Mouse (Mus musculus) lung, adult 2 months (tissue): ENCODE data around the gene Atg16l1. TPM values are rescaled to one million over a fixed set of nuclear protein-coding genes. Genes with fewer than 3 reads are reported as not detected.

ENCODE experiments used
- DNase-seq: peaks from one replicate; pipeline ENCODE4 v3.0.0; 2022
- H3K4me1 ChIP-seq: fragments of 200-500 bp; 2 replicates; pipeline ENCODE4 v1.6.1; 2011; ENCODE audit warnings: low read length; ENCODE audit not compliant: control insufficient read depth, insufficient read depth
- H3K4me3 ChIP-seq: fragments of 200-500 bp; replicated peaks from 2 replicates; pipeline ENCODE3; 2011; ENCODE audit warnings: low read depth, mild to moderate bottlenecking, control low read depth, low read length; ENCODE audit errors: extremely low read depth
- CTCF ChIP-seq: fragments of 200-500 bp; IDR thresholded peaks from 2 replicates; pipeline ENCODE4 v1.5.1; 2011; ENCODE audit warnings: mild to moderate bottlenecking, low read length, control low read depth; ENCODE audit not compliant: insufficient read depth
- POLR2A ChIP-seq: fragments of 200-500 bp; IDR thresholded peaks from 2 replicates; pipeline ENCODE4 v1.6.1; 2011; ENCODE audit warnings: low read depth, mild to moderate bottlenecking, control low read depth, low read length, borderline replicate concordance; ENCODE audit errors: extremely low read depth
- WGBS: fragments of 180-500 bp; shearing (Covaris S2); methylation state at CpG from one replicate; pipeline ENCODE4 v1.1.7; 2018; 5-methylcytosine and 5-hydroxymethylcytosine counted together
- polyA plus RNA-seq: library from polyadenylated mRNA; depleted of rRNA; stranded (reverse); fragments of >200 nt; gene quantifications from 2 replicates; pipeline ENCODE4 v1.2.3, GENCODE M21; 2012

Gene Atg16l1
- polyA plus RNA-seq, 1 experiment, result 22.8 TPM

DNA sequence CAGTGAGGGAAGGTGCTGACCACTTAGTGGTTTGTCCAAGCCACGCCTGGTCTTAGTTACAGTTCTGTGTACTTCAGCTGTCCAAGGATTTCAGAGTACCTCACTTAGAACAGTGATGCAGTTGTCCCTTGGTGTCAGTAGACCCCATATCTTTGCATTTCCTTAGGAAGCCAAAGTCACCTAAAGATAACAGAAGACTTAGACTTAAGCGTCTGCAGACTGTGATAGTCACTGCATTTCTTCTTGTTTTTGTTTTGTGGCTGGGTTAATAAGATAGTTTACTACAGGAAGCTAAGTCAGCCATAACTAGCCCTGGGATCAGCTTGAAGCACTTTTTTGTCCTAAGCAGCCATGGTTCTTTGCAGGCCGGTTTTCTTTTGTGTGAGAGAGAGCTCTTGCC is 14.8 kb downstream of the Atg16l1 start:
- 92% methylated on average over 3 of the region's 3 CpGs for WGBS
- H3K4me3 ChIP-seq, result no peak overlapping the region
- TF ChIP-seq POLR2A (no peak), CTCF (no peak)
- H3K4me1 ChIP-seq, result no peaks in the 10 kb centered on the region
- no peak for DNase-seq

DNA sequence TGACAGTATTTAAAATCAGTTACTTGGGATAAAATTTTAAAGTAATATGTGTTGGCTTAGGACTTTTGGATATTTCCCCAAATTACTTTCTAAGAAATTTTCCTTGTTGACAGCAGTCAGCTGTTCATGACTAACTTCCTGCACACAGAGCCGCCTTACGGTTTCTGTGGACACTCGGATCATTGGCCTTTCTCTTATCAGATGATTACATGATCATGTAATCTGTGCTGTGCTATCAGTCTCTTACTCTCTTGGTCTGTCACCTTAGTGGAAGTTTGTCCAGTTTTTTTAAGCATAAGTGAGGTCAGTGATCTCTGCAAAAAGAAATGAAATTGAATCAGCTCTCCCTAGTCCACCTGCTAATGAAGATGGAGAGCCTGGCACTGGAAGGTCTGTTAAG is 16.1 kb downstream of the Atg16l1 start:
- Histone ChIP-seq H3K4me1 (no peaks in the 10 kb centered on the region), H3K4me3 (no peak overlapping the region)
- 91% methylated on average over 3 of the region's 3 CpGs for WGBS
- no peak for DNase-seq
- TF ChIP-seq POLR2A (no peak), CTCF (no peak)

DNA sequence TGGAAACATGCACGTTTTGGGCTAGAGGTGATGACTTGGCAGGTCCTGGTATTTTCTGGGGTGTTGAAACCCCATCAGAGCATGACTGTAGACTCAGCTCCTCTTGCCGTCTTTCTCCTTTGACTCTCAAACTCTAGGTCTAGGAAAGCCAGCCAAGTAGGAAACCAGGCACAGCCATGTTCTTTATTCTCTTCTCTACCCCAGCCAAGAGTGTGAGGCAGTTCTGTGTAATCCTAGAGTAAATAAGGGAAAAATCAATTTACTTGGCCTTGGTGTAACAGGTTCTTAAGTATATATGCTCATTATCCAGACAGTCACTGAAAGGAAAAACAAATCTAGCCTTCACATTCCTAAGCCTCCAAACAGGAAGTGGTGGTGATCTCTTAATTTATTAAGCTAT is 17.7 kb downstream of the Atg16l1 start:
- 55% methylated on average over 2 of the region's 2 CpGs for WGBS
- Histone ChIP-seq H3K4me3 (no peak overlapping the region), H3K4me1 (no peaks in the 10 kb centered on the region)
- no peak for TF ChIP-seq POLR2A
- TF ChIP-seq CTCF, result no peak
- no peak for DNase-seq

DNA sequence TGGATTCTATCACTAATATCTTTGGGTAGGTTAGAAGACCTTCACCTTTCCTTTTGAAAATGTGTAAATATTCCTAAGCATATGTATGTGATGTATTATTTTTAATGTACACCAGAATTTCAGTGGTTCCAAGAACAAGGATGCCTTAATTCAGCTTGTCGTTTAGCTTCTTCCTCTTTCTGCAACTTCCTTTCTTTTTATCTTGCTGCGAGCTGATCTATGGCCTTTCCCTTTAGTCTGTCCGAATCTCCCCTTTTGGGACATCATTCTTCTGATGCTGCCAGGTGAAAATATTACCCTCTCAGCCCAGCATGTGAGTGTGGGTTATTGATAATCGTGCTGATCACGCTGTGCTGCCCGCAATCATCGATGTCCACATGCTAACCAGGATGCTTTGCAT is 19.2 kb downstream of the Atg16l1 start:
- 89% methylated on average over 7 of the region's 7 CpGs for WGBS
- no peak for DNase-seq
- TF ChIP-seq CTCF, result no peak
- TF ChIP-seq POLR2A, result no peak
- no peaks in the 10 kb centered on the region for H3K4me1 ChIP-seq
- H3K4me3 ChIP-seq, result no peak overlapping the region

DNA sequence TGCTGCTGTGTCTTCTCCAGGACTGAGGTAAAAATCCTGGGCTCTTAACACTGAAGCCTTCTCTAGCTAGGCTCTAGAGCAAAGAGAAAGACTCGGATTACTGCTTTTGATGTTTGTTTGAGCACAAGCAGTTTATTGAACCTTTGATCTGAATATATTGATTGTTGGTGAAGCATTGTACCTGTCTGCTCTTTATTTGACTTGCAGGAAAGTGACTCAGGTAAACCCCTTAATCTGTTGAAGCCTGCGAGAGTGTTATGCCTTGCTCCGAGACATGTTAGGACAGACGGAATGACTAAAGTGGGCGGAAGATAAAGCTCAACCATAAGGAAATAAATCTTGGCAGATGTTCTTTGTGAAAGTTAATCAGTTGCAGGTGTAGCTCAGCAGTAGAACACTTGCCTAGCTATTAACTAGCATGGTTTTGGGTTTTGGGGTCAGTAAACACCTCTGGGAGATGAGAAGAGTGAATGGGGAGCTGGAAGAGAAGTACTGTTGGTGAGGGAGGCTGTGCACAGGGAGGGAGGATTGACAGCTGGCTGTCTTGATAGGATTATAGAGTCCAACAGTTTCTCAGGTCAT is 23.6 kb downstream of the Atg16l1 start:
- H3K4me3 ChIP-seq, result no peak overlapping the region
- H3K4me1 ChIP-seq, result no peaks in the 10 kb centered on the region
- no peak for DNase-seq
- TF ChIP-seq POLR2A (no peak), CTCF (no peak)
- WGBS, result 82% methylated on average over 5 of the region's 5 CpGs

DNA sequence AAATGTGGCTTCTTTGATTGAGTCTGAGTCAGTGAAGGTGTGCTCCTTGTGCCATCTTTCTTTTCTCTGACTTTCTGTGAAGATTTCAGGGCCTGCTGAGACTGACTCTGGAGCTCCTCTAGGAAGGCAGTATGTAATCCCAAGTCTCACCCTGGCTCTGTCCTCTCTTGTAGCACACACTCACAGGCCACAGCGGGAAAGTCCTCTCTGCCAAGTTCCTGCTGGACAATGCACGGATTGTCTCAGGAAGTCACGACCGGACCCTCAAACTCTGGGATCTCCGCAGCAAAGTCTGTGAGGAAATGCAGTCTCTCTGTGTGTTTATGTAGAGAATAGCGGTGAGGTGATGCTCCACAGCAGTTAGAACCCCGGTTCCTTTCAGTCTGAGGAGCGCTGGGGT is 30.0 kb downstream of the Atg16l1 start:
- no peak for TF ChIP-seq POLR2A
- no peak for TF ChIP-seq CTCF
- DNase-seq, result no peak
- 46% methylated on average over 8 of the region's 8 CpGs for WGBS
- no peak overlapping the region for H3K4me3 ChIP-seq
- H3K4me1 ChIP-seq, result no peaks in the 10 kb centered on the region

DNA sequence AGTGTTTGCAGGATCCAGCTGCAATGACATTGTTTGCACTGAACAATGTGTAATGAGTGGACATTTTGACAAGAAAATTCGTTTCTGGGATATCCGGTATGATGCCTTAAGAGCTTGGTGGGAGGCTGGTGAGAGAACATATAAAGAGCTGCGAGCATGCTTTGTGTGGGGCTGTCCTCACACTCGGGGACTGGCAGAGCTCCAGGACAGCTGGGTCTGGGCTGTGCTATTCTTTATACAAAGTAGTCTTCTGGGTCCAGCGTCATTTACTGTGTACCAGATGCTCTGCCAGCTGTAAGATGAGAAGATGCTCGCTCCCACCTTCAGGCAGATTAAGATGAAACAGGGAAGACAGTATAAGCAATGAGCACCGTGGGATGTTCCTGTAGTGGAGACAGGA is 30.6 kb downstream of the Atg16l1 start:
- DNase-seq, result no peak
- H3K4me1 ChIP-seq, result no peaks in the 10 kb centered on the region
- WGBS, result 43% methylated on average over 7 of the region's 7 CpGs
- TF ChIP-seq CTCF, result no peak
- no peak for TF ChIP-seq POLR2A
- no peak overlapping the region for H3K4me3 ChIP-seq

DNA sequence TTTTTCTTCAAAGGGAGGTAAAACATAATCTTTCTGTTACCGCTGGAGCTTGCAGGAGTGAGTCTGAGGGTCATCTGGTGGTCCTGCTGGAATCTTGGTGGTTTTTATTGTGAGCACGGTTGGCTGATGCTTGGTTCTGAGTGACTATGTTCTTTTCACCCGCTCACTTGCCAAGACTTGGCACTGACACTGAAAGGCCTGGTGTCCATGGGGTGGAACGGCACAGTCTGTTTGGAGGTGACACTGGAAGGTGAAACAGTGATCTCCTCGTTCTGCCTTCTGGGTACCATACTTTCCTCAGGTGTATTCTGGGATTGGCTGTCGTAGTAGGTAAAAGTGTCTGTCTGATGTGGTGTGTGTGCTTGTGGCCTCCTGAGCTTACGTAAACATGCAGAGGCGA is 34.0 kb downstream of the Atg16l1 start:
- H3K4me3 ChIP-seq, result no peak overlapping the region
- WGBS, result 90% methylated on average over 8 of the region's 8 CpGs
- H3K4me1 ChIP-seq, result no peaks in the 10 kb centered on the region
- TF ChIP-seq POLR2A, result no peak
- no peak for TF ChIP-seq CTCF
- no peak for DNase-seq

DNA sequence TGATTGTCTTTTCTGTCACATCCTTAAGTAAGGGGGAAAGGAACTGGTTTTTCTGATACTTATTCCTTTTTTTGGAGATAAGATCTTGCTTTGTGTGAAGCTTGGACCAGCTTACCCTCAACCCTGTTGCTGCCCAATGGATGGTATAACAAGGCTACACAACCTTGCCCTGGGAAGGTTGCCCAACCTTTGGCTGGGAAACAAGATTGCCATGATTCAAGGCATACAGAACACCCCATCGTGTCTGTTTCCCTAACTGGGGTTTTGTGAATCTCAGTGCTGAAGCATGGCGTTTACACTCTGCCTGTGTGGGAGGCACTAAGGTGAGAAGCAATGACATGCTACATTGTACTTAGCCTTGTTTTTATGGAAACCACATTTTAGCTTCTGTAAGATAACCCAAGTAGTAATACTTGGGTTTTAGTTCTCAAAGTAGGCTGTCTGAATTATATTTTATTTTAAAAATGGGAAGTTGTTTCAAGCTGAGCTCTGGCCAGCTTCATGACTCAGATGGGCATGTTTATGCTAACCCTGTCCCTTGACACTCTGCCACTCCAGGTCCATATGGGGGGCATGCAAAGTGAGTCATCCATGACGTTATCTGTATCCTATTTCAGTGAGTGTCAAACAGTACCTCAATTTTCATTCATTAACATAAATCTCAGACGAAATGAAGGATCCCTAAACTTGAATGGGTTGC is 36.9 kb downstream of the Atg16l1 start:
- no peak for DNase-seq
- 70% methylated on average over 4 of the region's 4 CpGs for WGBS
- no peak overlapping the region for H3K4me3 ChIP-seq
- no peaks in the 10 kb centered on the region for H3K4me1 ChIP-seq
- no peak for TF ChIP-seq CTCF
- TF ChIP-seq POLR2A, result no peak

DNA sequence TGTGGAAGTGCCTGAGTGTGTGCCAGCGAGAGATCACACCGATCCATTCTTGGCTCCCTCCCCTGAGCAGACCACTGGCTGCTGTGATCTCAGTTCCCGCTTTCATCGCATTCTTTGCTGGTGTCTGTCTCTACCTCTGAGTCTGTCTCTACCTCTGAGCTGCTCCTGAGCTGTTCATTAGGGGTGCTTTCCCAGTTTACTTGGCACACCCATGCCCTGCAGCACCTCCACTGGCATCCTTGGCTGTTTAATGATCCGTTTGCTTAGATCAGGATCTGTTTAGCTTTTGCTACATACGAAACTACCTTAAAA is 37.4 kb downstream of the Atg16l1 start:
- no peak for TF ChIP-seq POLR2A
- no peak for TF ChIP-seq CTCF
- 88% methylated on average over 6 of the region's 6 CpGs for WGBS
- no peaks in the 10 kb centered on the region for H3K4me1 ChIP-seq
- H3K4me3 ChIP-seq, result no peak overlapping the region
- DNase-seq, result no peak
